Mouse (Mus musculus): ENCODE data around the gene Pde3a.

DNA sequence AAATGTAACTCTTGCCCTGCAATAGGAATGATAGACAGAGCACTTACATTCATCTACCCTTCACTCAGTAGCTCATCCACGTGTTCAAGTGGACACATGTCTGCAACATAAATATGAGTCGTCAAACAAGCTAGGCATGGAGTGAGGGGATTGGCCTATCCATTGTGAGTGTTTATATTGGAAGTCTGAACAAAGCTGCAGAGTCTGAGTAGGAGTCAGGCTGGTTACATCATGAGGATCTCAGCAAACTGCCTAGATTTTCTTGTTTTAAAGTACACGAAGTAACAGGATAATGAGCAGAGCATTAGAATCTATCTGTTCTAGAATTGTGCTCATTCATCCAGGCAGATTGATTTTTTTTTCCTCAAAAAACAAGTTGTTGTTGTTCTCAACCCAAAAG is 252.1 kb downstream of the Pde3a start:
- TF ChIP-seq CTCF (IDR thresholded peaks at IDR 0.05; ENCODE audit: low read depth): no peak
- no peak for TF ChIP-seq EP300 (IDR thresholded peaks at IDR 0.05; ENCODE audit: low read depth)

All from liver, embryonic 14.5 days (tissue).